32 mouse cellular contexts compared by ENCODE assay signal in the genomic region with DNA sequence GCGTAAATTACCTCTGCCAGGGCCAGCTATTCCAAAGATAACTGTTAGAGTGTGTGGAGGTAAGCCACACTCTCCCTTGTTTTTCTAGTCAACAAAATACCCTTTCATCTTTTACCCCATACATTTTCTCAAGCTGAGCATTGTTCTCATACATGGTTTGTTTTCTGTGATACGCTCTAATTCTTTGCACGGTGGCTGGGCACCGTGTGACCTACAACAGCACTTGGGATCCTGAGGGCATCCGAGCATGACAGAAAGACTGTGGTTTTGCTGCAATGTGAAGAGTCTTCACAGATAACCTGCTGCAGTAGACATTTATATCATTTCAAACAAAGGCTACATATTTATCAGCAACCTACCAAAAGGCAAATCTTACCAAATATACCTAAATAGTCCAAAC. TPM values are rescaled to one million over a fixed set of nuclear protein-coding genes. Genes with fewer than 3 reads are reported as not detected.
DNase-seq lines count a peak whose midpoint lies in the region; ATAC-seq and TF ChIP-seq lines count a peak whose summit lies in the region.
"Had no signal": no experiment of that assay in that cellular context is flagged by ENCODE, and none has a peak within 500 bp of the region (broad histone marks: within the 10 kb centered on the region; RNA-seq: fewer than 3 reads in every experiment).

No protein-coding gene starts in this region.

- no peak overlapping the region for H3K9ac ChIP-seq in CH12.LX (ENCODE audit: insufficient read depth, low read depth)
- no peak overlapping the region for H3K9ac ChIP-seq in kidney, postnatal 0 days (ENCODE audit: low read depth, low read length)
- H3K9ac ChIP-seq: embryonic facial prominence, embryonic 12.5 days; hindbrain, embryonic 13.5 days; liver, embryonic 15.5 days; lung, embryonic 14.5 days; neural tube, embryonic 12.5 days had no signal

- WGBS in kidney, postnatal 0 days: 50% methylated on average over 5 of the region's 5 CpGs

- H3K79me2 ChIP-seq in CH12.LX (replicated peaks; ENCODE audit: control insufficient read depth, extremely low read depth, insufficient read depth, poor library complexity, severe bottlenecking): no peaks in the 10 kb centered on the region

- H3K9me3 ChIP-seq in CH12.LX (replicated peaks; ENCODE audit: low read length): no peaks in the 10 kb centered on the region
- no peaks in the 10 kb centered on the region for H3K9me3 ChIP-seq in kidney, postnatal 0 days (replicated peaks; ENCODE audit: low read length)
- H3K9me3 ChIP-seq: embryonic facial prominence, embryonic 12.5 days; hindbrain, embryonic 13.5 days; liver, embryonic 15.5 days; midbrain, embryonic 10.5 days; neural tube, embryonic 12.5 days had no signal

- no peak for TF ChIP-seq CTCF in CH12.LX (conservative IDR thresholded peaks at IDR 0.05 in 1 of 2, IDR thresholded peaks at IDR 0.05 in 1 of 2; ENCODE audit: low read depth in 2 of 2, low read length in 2 of 2)
- no peak for TF ChIP-seq CTCF in kidney, postnatal 0 days (IDR thresholded peaks at IDR 0.05; ENCODE audit: low read depth)

- ATAC-seq in kidney, postnatal 0 days (replicated peaks; ENCODE audit: low FRiP score, low read depth): peak; percentile 46; the same call in 1 of the 2 replicates
- ATAC-seq: forebrain, embryonic 16.5 days; intestine, embryonic 16.5 days had no signal

- no peaks in the 10 kb centered on the region for H3K27me3 ChIP-seq in CH12.LX (replicated peaks)
- no peaks in the 10 kb centered on the region for H3K27me3 ChIP-seq in kidney, postnatal 0 days (ENCODE audit: insufficient read depth, low read length)
- no peaks in the 10 kb centered on the region for H3K27me3 ChIP-seq in splenic B cell, adult 2 months (ENCODE audit: control insufficient read depth, insufficient read depth, low read length, poor library complexity, severe bottlenecking)
- H3K27me3 ChIP-seq: embryonic facial prominence, embryonic 12.5 days; hindbrain, embryonic 13.5 days; liver, embryonic 15.5 days; neural tube, embryonic 12.5 days had no signal

- intact Hi-C loops in heart, postnatal 14 days (cut with DNase I): no loop called here

- H3K27ac ChIP-seq in CH12.LX (ENCODE audit: insufficient read depth, low read depth): no peak overlapping the region
- no peak overlapping the region for H3K27ac ChIP-seq in kidney, postnatal 0 days
- H3K27ac ChIP-seq: embryonic facial prominence, embryonic 12.5 days; gastrocnemius, adult 2 months; hindbrain, embryonic 13.5 days; liver, embryonic 15.5 days; midbrain, embryonic 10.5 days; neural tube, embryonic 12.5 days; stomach, postnatal 0 days had no signal

- peak; percentile 13 for DNase-seq in kidney, adult 9 months
- no peak for DNase-seq in kidney, adult 18-20 months
- DNase-seq in CH12.LX (ENCODE audit: extremely low read depth) (peak; percentile 10), liver (no peak)
- peak; percentile 23 for DNase-seq in kidney, postnatal 0 days (ENCODE audit: low spot score)
- DNase-seq in splenic B cell, adult 2 months (ENCODE audit: low read depth, low spot score): peak; percentile 37
- no peak for DNase-seq in heart, postnatal 14 days
- DNase-seq: adrenal gland, adult 8-10 months; B cell, adult 2 months; cerebellum, adult 11-12 months; cerebellum, adult 9-11 months; embryo, embryonic 11 days; gastrocnemius, adult 2 months; gastrocnemius, postnatal 36 days; heart, adult 18-20 months; heart, postnatal 4 days; lung, embryonic 14.5 days; right cerebral cortex, postnatal 14 days; thymus, adult 18-20 months; thymus, postnatal 25 days had no signal

- peaks cover 0 to 9% of the 10 kb centered on the region in 2 experiments; a peak in 2 of 4 replicates for H3K4me1 ChIP-seq in CH12.LX (ENCODE audit: control insufficient read depth in 1 of 2, insufficient read depth in 2 of 2)
- no peaks in the 10 kb centered on the region for H3K4me1 ChIP-seq in kidney, postnatal 0 days (replicated peaks; ENCODE audit: insufficient read depth, low read length)
- H3K4me1 ChIP-seq: embryonic facial prominence, embryonic 12.5 days; hindbrain, embryonic 13.5 days; liver, embryonic 15.5 days; neural tube, embryonic 12.5 days had no signal

- dilution Hi-C loops in CH12.LX (cut with MboI; ENCODE audit: extremely low pct_ligation_motif_present, extremely low pct_unique_long_range_greater_than_20kb, low sequenced_read_pairs): no loop called here

- no peak for TF ChIP-seq EP300 in CH12.LX (IDR thresholded peaks at IDR 0.05; ENCODE audit: low read length)

- no peak overlapping the region for H3K4me3 ChIP-seq in CH12.LX (replicated peaks in 1 of 3; ENCODE audit: low read depth in 2 of 3, low read length in 2 of 3, poor library complexity in 1 of 3)
- no peak overlapping the region for H3K4me3 ChIP-seq in kidney, postnatal 0 days (replicated peaks; ENCODE audit: low read depth, low read length)
- H3K4me3 ChIP-seq: embryonic facial prominence, embryonic 12.5 days; gastrocnemius, adult 2 months; hindbrain, embryonic 13.5 days; liver, embryonic 15.5 days; midbrain, embryonic 10.5 days; myocyte; neural tube, embryonic 12.5 days had no signal

- H3K4me2 ChIP-seq in CH12.LX (ENCODE audit: insufficient read depth, low read depth, poor library complexity, severe bottlenecking): no peak overlapping the region
- H3K4me2 ChIP-seq in kidney, postnatal 0 days (ENCODE audit: low read length): no peak overlapping the region
- H3K4me2 ChIP-seq: embryonic facial prominence, embryonic 12.5 days; heart, embryonic 11.5 days; hindbrain, embryonic 13.5 days; liver, embryonic 15.5 days; lung, embryonic 14.5 days; neural tube, embryonic 12.5 days had no signal

- in situ Hi-C loops in CH12.LX (cut with MboI; ENCODE audit: low pct_ligation_motif_present, low pct_unique_long_range_greater_than_20kb, low sequenced_read_pairs): no loop called here

- no peak for TF ChIP-seq RAD21 in CH12.LX (IDR thresholded peaks at IDR 0.05; ENCODE audit: low read depth, low read length)

- no peaks in the 10 kb centered on the region for H3K36me3 ChIP-seq in CH12.LX (replicated peaks in 1 of 2; ENCODE audit: control insufficient read depth in 1 of 2, insufficient read depth in 1 of 2, low read length in 1 of 2)
- H3K36me3 ChIP-seq in kidney, postnatal 0 days (ENCODE audit: insufficient read depth, low read length): no peaks in the 10 kb centered on the region
- H3K36me3 ChIP-seq in splenic B cell, adult 2 months (ENCODE audit: control insufficient read depth, insufficient read depth, low read length, poor library complexity, severe bottlenecking): no peaks in the 10 kb centered on the region
- H3K36me3 ChIP-seq: embryonic facial prominence, embryonic 12.5 days; hindbrain, embryonic 13.5 days; liver, embryonic 15.5 days; midbrain, embryonic 10.5 days; neural tube, embryonic 12.5 days had no signal

- no peak for TF ChIP-seq POLR2A in CH12.LX (IDR thresholded peaks at IDR 0.05; ENCODE audit: low read depth, low read length)

TF ChIP-seq in CH12.LX, 34 proteins besides CTCF, POLR2A, EP300 and RAD21:
- no peak for TF ChIP-seq CHD2 (IDR thresholded peaks at IDR 0.05; ENCODE audit: low read length)
- no peak for TF ChIP-seq USF1 (IDR thresholded peaks at IDR 0.05; ENCODE audit: low read depth, low read length)
- TF ChIP-seq TCF12 (IDR thresholded peaks at IDR 0.05; ENCODE audit: low read depth, low read length): no peak
- TF ChIP-seq TBP (conservative IDR thresholded peaks at IDR 0.05; ENCODE audit: low read depth, low read length): no peak
- TF ChIP-seq POLR2AphosphoS2 (IDR thresholded peaks at IDR 0.05; ENCODE audit: low read depth, low read length): no peak
- no peak for TF ChIP-seq MAFK (IDR thresholded peaks at IDR 0.05; ENCODE audit: insufficient replicate concordance, low read length)
- no peak for TF ChIP-seq KAT2A (IDR thresholded peaks at IDR 0.05; ENCODE audit: insufficient replicate concordance, low read length)
- no peak for TF ChIP-seq ELF1 (IDR thresholded peaks at IDR 0.05; ENCODE audit: low read depth, low read length)
- no peak for TF ChIP-seq MAX (IDR thresholded peaks at IDR 0.05; ENCODE audit: low read length)
- TF ChIP-seq USF2 (conservative IDR thresholded peaks at IDR 0.05; ENCODE audit: low read depth, low read length): no peak
- no peak for TF ChIP-seq NELFE (IDR thresholded peaks at IDR 0.05; ENCODE audit: low read depth, low read length)
- TF ChIP-seq MXI1 (IDR thresholded peaks at IDR 0.05; ENCODE audit: low read depth, low read length): no peak
- no peak for TF ChIP-seq JUN (IDR thresholded peaks at IDR 0.05; ENCODE audit: insufficient read depth, low read depth, low read length)
- TF ChIP-seq IRF4 (IDR thresholded peaks at IDR 0.05; ENCODE audit: low read depth, low read length): no peak
- no peak for TF ChIP-seq MEF2A (IDR thresholded peaks at IDR 0.05; ENCODE audit: borderline replicate concordance, low read depth, low read length)
- no peak for TF ChIP-seq CHD1 (IDR thresholded peaks at IDR 0.05; ENCODE audit: low read depth, low read length)
- TF ChIP-seq GABPA (IDR thresholded peaks at IDR 0.05; ENCODE audit: insufficient replicate concordance, low read depth, low read length): no peak

RNA-seq across cellular contexts. Expression of a gene that starts 55.1 kb away (rescaled TPM):
- total RNA-seq in CH12.LX (2012; rRNA removed) (not detected in 2 replicates), CH12.LX (2014; rRNA removed) (not detected in 2 replicates)
- not detected in 2 replicates for polyA plus RNA-seq in CH12.LX (2012; ENCODE audit: insufficient read length, low read depth)
- polyA plus RNA-seq in kidney, postnatal 0 days (2015; fragmentation: Nextera tagmentation; extraction: Ambion mirVana): 0.25 and 0.26 TPM in 2 replicates
- under 1 TPM; 0.07 to 0.22 TPM for total RNA-seq in heart, postnatal 14 days (2021)
- total RNA-seq: liver, adult 2 months; megakaryocyte progenitor cell, adult 5-6 weeks had no signal
- polyA plus RNA-seq: liver, adult 2 months had no signal

Comparison
In these comparisons a context has a peak if more than half of its experiments do, and no peak if none do; other contexts are left out.
1. DNase-seq: peak in kidney, adult 9 months (single experiment), CH12.LX (single experiment), kidney, postnatal 0 days (single experiment) and splenic B cell, adult 2 months (single experiment); none in kidney, adult 18-20 months (single experiment), liver (single experiment) and heart, postnatal 14 days (0 of 2).